Mouse (Mus musculus) ES-E14 (cell line): ENCODE data around the gene Arhgef19.

Source experiments
- CHD2 ChIP-seq: IDR thresholded peaks from 2 replicates; pipeline ENCODE4 v1.6.1; 2014; ENCODE audit warnings: mild to moderate bottlenecking, low read depth, low read length, inconsistent platforms
- HCFC1 ChIP-seq: IDR thresholded peaks from 2 replicates; pipeline ENCODE4 v1.6.1; 2012; ENCODE audit warnings: low read length, inconsistent platforms, borderline replicate concordance; ENCODE audit not compliant: insufficient read depth

GRCm38 (mm10) chr4:141281153-141281552, 41.9 kb downstream of the Arhgef19 start:
- no peak for TF ChIP-seq CHD2
- no peak for TF ChIP-seq HCFC1
